Mouse (Mus musculus): Measurements from ENCODE around the gene Zbtb4.

GRCm38 (mm10) chr11:69774961-69775360 lies 9.2 kb downstream of the Zbtb4 start:
- TF ChIP-seq CEBPB (IDR thresholded peaks at IDR 0.05; ENCODE audit: insufficient read depth, poor library complexity, severe bottlenecking) (no peak), POLR2A (IDR thresholded peaks at IDR 0.05; ENCODE audit: insufficient read length, low read depth) (no peak), POLR2AphosphoS2 (IDR thresholded peaks at IDR 0.05; ENCODE audit: insufficient read length, low read depth) (no peak), MYOG (IDR thresholded peaks at IDR 0.05; ENCODE audit: control insufficient read depth in 1 of 3, insufficient read depth in 1 of 3, insufficient read length in 2 of 3, low read depth in 2 of 3) (no peak), MYOD1 (IDR thresholded peaks at IDR 0.05; ENCODE audit: control insufficient read depth in 1 of 3, insufficient read length in 2 of 3, low read depth in 2 of 3) (no peak), REST (IDR thresholded peaks at IDR 0.05; ENCODE audit: insufficient read depth, insufficient read length) (no peak)

Data from myocyte (in vitro differentiated cells).